Mouse (Mus musculus): Measurements from ENCODE around the gene Cys1. TPM values are rescaled to one million over a fixed set of nuclear protein-coding genes. Genes with fewer than 3 reads are reported as not detected.
"Not testable (repeated sequence)": the region's sequence is repeated elsewhere in the genome, so short reads cannot be mapped to it uniquely, and the experiment has no call there.

The Cys1 gene
- polyA plus RNA-seq, 1 experiment from 2014 or later, result 2.2 TPM

DNA sequence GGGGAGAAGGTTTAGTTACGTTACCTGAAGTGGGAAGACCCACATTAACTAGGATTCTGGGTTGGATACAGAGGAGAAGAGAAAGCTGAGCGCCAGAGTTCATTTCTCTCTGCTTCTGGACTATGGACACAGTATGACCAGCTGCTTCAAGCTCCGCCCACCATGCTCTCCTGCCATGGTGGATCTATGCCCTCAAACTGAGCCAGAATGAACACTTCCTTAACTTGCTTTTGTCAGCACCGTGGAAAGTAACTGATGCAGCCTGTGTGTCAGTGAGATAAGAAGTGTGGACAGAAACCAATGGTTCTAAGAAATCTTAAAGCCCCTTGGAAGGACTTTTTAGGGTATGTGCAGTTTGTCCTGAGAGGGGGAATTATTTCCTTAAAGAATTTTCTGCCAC, 22.6 kb downstream of the Cys1 start:
- no peak overlapping the region for H3K4me2 ChIP-seq
- H3K36me3 ChIP-seq, result peaks cover 53% of the 10 kb centered on the region
- no peak overlapping the region for H3K9ac ChIP-seq
- no peak overlapping the region for H3K27ac ChIP-seq
- WGBS, result 86% methylated on average over 4 of the region's 4 CpGs
- no peaks in the 10 kb centered on the region for H3K27me3 ChIP-seq
- no peak for ATAC-seq (ENCODE audit: borderline replicate concordance, extremely low read depth, low FRiP score, low TSS enrichment)
- H3K4me1 ChIP-seq, result no peaks in the 10 kb centered on the region
- H3K4me3 ChIP-seq, result no peak overlapping the region
- no peaks in the 10 kb centered on the region for H3K9me3 ChIP-seq

GRCm38 (mm10) chr12:24656436-24656835, 25.2 kb downstream of the Cys1 start:
- Histone ChIP-seq H3K27me3 (no peaks in the 10 kb centered on the region), H3K36me3 (peaks cover 49% of the 10 kb centered on the region), H3K27ac (no peak overlapping the region), H3K4me3 (no peak overlapping the region), H3K4me2 (no peak overlapping the region), H3K9me3 (no peaks in the 10 kb centered on the region), H3K9ac (no peak overlapping the region), H3K4me1 (peaks cover 12% of the 10 kb centered on the region)
- no peak for ATAC-seq (ENCODE audit: borderline replicate concordance, extremely low read depth, low FRiP score, low TSS enrichment)
- 73% methylated on average over 3 of the region's 3 CpGs for WGBS

- H3K4me2 ChIP-seq, result no peak overlapping the region
- no peak overlapping the region for H3K27ac ChIP-seq
- H3K9ac ChIP-seq, result no peak overlapping the region
- no peak for ATAC-seq (ENCODE audit: borderline replicate concordance, extremely low read depth, low FRiP score, low TSS enrichment)
- no peak overlapping the region for H3K4me3 ChIP-seq
- WGBS, result 84% methylated on average over 16 of the region's 16 CpGs
- no peaks in the 10 kb centered on the region for H3K9me3 ChIP-seq
- peaks cover 35% of the 10 kb centered on the region for H3K36me3 ChIP-seq
- no peaks in the 10 kb centered on the region for H3K27me3 ChIP-seq
- H3K4me1 ChIP-seq, result peaks cover 19% of the 10 kb centered on the region
Observed at GRCm38 (mm10) chr12:24654065-24654862, 27.3 kb downstream of the Cys1 start.

GRCm38 (mm10) chr12:24651642-24652342, 29.8 kb downstream of the Cys1 start:
- Histone ChIP-seq H3K9me3 (no peaks in the 10 kb centered on the region), H3K4me2 (peak overlapping the region; percentile 70), H3K4me3 (peak overlapping the region; percentile 63), H3K36me3 (peaks cover 28% of the 10 kb centered on the region), H3K9ac (peak overlapping the region; percentile 58), H3K27ac (peak overlapping the region; percentile 88), H3K4me1 (peaks cover 19% of the 10 kb centered on the region), H3K27me3 (no peaks in the 10 kb centered on the region)
- WGBS, result under 1% methylated on average over 35 of the region's 36 CpGs
- ATAC-seq (ENCODE audit: borderline replicate concordance, extremely low read depth, low FRiP score, low TSS enrichment), result peak; percentile 79

DNA sequence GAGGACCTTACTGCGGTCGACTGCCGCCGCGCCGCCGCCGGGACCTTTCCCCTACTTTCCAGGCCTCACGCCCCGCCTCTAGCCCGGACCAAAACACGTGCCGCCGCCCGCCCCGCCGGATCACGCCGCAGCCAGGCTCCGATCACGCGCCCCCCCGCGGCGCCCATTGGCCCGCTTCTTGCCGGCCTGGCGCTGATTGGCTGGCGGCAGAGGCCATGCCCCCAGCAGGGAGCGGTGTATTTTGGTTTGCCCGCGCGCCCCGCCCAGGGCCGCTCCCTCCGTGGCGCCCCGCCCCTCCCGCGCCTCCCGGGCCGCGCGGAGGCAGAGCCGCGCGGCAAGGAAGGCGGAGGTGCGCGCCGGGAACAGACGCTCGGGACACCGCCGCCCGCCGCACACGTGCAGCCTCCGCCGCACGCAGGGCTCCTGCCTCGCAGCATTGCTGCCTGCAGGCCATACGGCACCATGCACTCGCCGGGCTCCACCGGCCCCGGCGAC, 30.5 kb downstream of the Cys1 start, which contains the start of gene Klf11:
Klf11 (plus strand) TSS at position 212 of the 495 bp plus-strand sequence.
- ATAC-seq (ENCODE audit: borderline replicate concordance, extremely low read depth, low FRiP score, low TSS enrichment), result peak; percentile 95
- peak within 1 kb of the TSS; percentile 58 for H3K9ac ChIP-seq
- 1% methylated on average over 55 of the region's 68 CpGs for WGBS
- no peaks in the 10 kb centered on the region for H3K9me3 ChIP-seq
- H3K4me3 ChIP-seq, result peak within 1 kb of the TSS; percentile 63
- H3K27ac ChIP-seq, result peak within 1 kb of the TSS; percentile 88
- H3K4me1 ChIP-seq, result peaks cover 19% of the 10 kb centered on the region
- H3K27me3 ChIP-seq, result no peaks in the 10 kb centered on the region
- peaks cover 25% of the 10 kb centered on the region for H3K36me3 ChIP-seq
- H3K4me2 ChIP-seq, result peak within 1 kb of the TSS; percentile 70

DNA sequence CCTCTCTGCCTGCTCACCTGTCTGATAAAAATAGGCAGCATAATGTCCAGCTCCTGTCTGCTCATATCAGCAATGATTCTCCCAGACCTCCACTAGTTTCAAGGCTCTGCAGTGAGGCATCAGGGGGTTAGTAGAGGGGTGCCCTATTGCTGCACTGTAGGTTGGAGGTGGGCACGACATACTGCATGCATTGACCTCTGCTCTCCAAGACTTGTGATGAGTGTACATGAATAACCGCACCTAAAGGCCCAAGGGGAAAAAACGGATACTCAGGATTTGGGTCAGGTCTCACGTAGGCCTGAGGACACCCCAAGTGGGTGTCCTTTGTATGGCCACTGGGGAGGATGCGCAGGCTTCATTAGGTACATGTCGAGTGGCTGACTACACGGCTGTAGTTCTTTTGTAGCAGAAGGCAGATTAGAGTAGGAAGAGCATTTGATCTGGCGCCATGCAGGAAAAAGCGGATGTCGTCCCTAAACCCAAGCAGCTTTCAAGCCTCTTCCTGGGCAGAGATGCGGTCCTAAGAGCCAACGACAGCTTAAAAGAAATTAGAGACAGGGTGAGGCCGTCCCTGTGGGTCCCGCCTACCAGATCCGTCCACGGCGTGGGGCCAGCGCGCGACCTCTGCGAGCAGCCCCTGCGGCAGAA, 31.1 kb downstream of the Cys1 start:
- ATAC-seq (ENCODE audit: borderline replicate concordance, extremely low read depth, low FRiP score, low TSS enrichment), result no peak; the same call in 1 of the 2 replicates
- H3K9ac ChIP-seq, result peak overlapping the region; percentile 56
- peaks cover 19% of the 10 kb centered on the region for H3K4me1 ChIP-seq

GRCm38 (mm10) chr12:24648094-24648493, 33.5 kb downstream of the Cys1 start:
- H3K9me3 ChIP-seq, result no peaks in the 10 kb centered on the region
- ATAC-seq (ENCODE audit: borderline replicate concordance, extremely low read depth, low FRiP score, low TSS enrichment), result no peak
- no peaks in the 10 kb centered on the region for H3K27me3 ChIP-seq
- no peak overlapping the region for H3K4me2 ChIP-seq
- no peaks in the 10 kb centered on the region for H3K36me3 ChIP-seq
- 63% methylated on average over 1 of the region's 1 CpGs for WGBS
- no peak overlapping the region for H3K27ac ChIP-seq
- H3K9ac ChIP-seq, result no peak overlapping the region
- H3K4me3 ChIP-seq, result no peak overlapping the region
- peaks cover 24% of the 10 kb centered on the region for H3K4me1 ChIP-seq

More for the DNA sequence above, 31.1 kb downstream of the Cys1 start:
- H3K36me3 ChIP-seq, result peaks cover 20% of the 10 kb centered on the region
- peak overlapping the region; percentile 63 for H3K4me3 ChIP-seq
- WGBS, result 4% methylated on average over 22 of the region's 22 CpGs
- H3K27ac ChIP-seq, result peak overlapping the region; percentile 83
- no peaks in the 10 kb centered on the region for H3K27me3 ChIP-seq
- no peaks in the 10 kb centered on the region for H3K9me3 ChIP-seq
- H3K4me2 ChIP-seq, result peak overlapping the region; percentile 70

GRCm38 (mm10) chr12:24645901-24646300, 35.7 kb downstream of the Cys1 start:
- H3K9me3 ChIP-seq, result no peaks in the 10 kb centered on the region
- WGBS, result 69% methylated on average over 6 of the region's 6 CpGs
- no peaks in the 10 kb centered on the region for H3K27me3 ChIP-seq
- peaks cover 18% of the 10 kb centered on the region for H3K4me1 ChIP-seq
- H3K27ac ChIP-seq, result no peak overlapping the region
- no peak overlapping the region for H3K9ac ChIP-seq
- no peak overlapping the region for H3K4me2 ChIP-seq
- no peak overlapping the region for H3K4me3 ChIP-seq
- ATAC-seq (ENCODE audit: borderline replicate concordance, extremely low read depth, low FRiP score, low TSS enrichment), result no peak
- H3K36me3 ChIP-seq, result no peaks in the 10 kb centered on the region

DNA sequence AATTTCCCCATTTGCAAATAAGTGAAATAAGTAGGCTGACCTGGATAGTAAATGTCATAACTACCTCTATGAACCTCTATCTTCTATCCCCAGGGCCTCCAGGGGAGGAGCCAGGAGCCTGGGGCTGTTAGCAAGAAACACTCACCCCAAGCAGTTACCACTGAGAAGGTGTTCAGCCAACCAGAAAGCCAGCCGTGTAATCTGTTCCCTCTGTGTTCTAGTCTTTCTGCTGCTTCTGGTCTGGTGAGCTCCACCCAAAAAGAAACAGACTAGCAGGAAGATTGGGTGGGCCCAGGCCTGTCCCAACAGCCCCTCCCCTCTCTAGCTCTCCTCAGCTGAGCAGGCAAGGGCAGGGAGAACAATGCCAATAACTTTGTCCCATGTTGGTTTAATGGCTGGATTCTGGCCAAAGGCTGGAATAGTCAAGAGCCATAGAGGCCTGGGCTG, 37.5 kb downstream of the Cys1 start:
- 48% methylated on average over 1 of the region's 1 CpGs for WGBS
- peak; percentile 66; the same call in 1 of the 2 replicates for ATAC-seq (ENCODE audit: borderline replicate concordance, extremely low read depth, low FRiP score, low TSS enrichment)
- H3K27ac ChIP-seq, result no peak overlapping the region

GRCm38 (mm10) chr12:24642370-24642802, 39.2 kb downstream of the Cys1 start:
- H3K27me3 ChIP-seq, result no peaks in the 10 kb centered on the region
- ATAC-seq (ENCODE audit: borderline replicate concordance, extremely low read depth, low FRiP score, low TSS enrichment), result no peak
- no peaks in the 10 kb centered on the region for H3K36me3 ChIP-seq
- H3K4me2 ChIP-seq, result no peak overlapping the region
- no peaks in the 10 kb centered on the region for H3K9me3 ChIP-seq
- no peak overlapping the region for H3K27ac ChIP-seq
- peaks cover 11% of the 10 kb centered on the region for H3K4me1 ChIP-seq
- WGBS, result 53% methylated on average over 4 of the region's 4 CpGs
- no peak overlapping the region for H3K9ac ChIP-seq
- H3K4me3 ChIP-seq, result no peak overlapping the region

More for the DNA sequence above, 37.5 kb downstream of the Cys1 start:
- no peaks in the 10 kb centered on the region for H3K36me3 ChIP-seq
- peaks cover 11% of the 10 kb centered on the region for H3K4me1 ChIP-seq
- H3K27me3 ChIP-seq, result no peaks in the 10 kb centered on the region
- no peak overlapping the region for H3K4me3 ChIP-seq
- H3K9me3 ChIP-seq, result no peaks in the 10 kb centered on the region
- H3K9ac ChIP-seq, result no peak overlapping the region
- no peak overlapping the region for H3K4me2 ChIP-seq

- WGBS, result 91% methylated on average over 10 of the region's 10 CpGs
- H3K4me1 ChIP-seq; H3K36me3 ChIP-seq; H3K27me3 ChIP-seq; H3K4me3 ChIP-seq; H3K27ac ChIP-seq; ATAC-seq (ENCODE audit: borderline replicate concordance, extremely low read depth, low FRiP score, low TSS enrichment); H3K4me2 ChIP-seq; H3K9me3 ChIP-seq; H3K9ac ChIP-seq: not testable (repeated sequence)
Observed at GRCm38 (mm10) chr12:24638787-24639186, 42.8 kb downstream of the Cys1 start.

Data from lung, embryonic 15.5 days (tissue).